Mouse (Mus musculus): ENCODE results near the gene Gm20843.
"Not testable (repeated sequence)": the region's sequence is repeated elsewhere in the genome, so short reads cannot be mapped to it uniquely, and the experiment has no call there.

Gene Gm20843

GRCm38 (mm10) chrY:72247018-72247417 is at the start of gene Gm20843:
TSS of gene Gm20843 (minus strand) at chrY:72247118.
- DNase-seq (ENCODE audit: low read depth), result not testable (repeated sequence)

Measured in 416B (cell line).